Mouse (Mus musculus) CH12.LX (cell line): ENCODE data around the gene Pik3r1.

Source experiments
- CTCF ChIP-seq, 2 experiments: IDR thresholded peaks in 1 of 2; conservative IDR thresholded peaks in 1 of 2; 2 replicates each; pipeline ENCODE4 v1.5.1; 2011 to 2012; ENCODE audit warnings: low read depth in 2 of 2, low read length in 2 of 2, improper control_type of control experiment in 1 of 2, inconsistent platforms in 1 of 2, mild to moderate bottlenecking in 1 of 2, moderate library complexity in 1 of 2
- MAX ChIP-seq: IDR thresholded peaks from 2 replicates; pipeline ENCODE4 v1.6.1; 2011; ENCODE audit warnings: low read length, improper control_type of control experiment

GRCm38 (mm10) chr13:101738769-101739168 is 29.2 kb downstream of the Pik3r1 start:
- TF ChIP-seq CTCF (conservative IDR thresholded peaks at IDR 0.05 in 1 of 2, IDR thresholded peaks at IDR 0.05 in 1 of 2; ENCODE audit: low read depth in 2 of 2, low read length in 2 of 2), result no peak
- no peak for TF ChIP-seq MAX
